ENCODE assay signal across 8 mouse cellular contexts in genomic region chr11:101657886-101658750, GRCm38 (mm10). TPM values are rescaled to one million over a fixed set of nuclear protein-coding genes. Genes with fewer than 3 reads are reported as not detected.
DNase-seq lines count a peak whose midpoint lies in the region; ATAC-seq lines count a peak whose summit lies in the region.
"Not testable (repeated sequence)": the region's sequence is repeated elsewhere in the genome, so short reads cannot be mapped to it uniquely, and the experiment has no call there.

No protein-coding gene starts in this region.

- H3K9me3 ChIP-seq in forebrain, embryonic 10.5 days; heart, embryonic 15.5 days (replicated peaks); liver, embryonic 15.5 days (replicated peaks); neural tube, embryonic 12.5 days: not testable (repeated sequence)

- not testable (repeated sequence) for H3K4me1 ChIP-seq in forebrain, embryonic 10.5 days; heart, embryonic 15.5 days (replicated peaks); neural tube, embryonic 12.5 days
- peaks cover 34% of the 10 kb centered on the region for H3K4me1 ChIP-seq in liver, embryonic 15.5 days (replicated peaks)

- H3K27ac ChIP-seq in forebrain, embryonic 10.5 days, result peak overlapping the region; percentile 98
- peak overlapping the region; percentile 92 for H3K27ac ChIP-seq in heart, embryonic 15.5 days
- peak overlapping the region; percentile 88 for H3K27ac ChIP-seq in liver, embryonic 15.5 days (replicated peaks)
- peak overlapping the region; percentile 87 for H3K27ac ChIP-seq in neural tube, embryonic 12.5 days

- ATAC-seq in heart, embryonic 15.5 days (replicated peaks; ENCODE audit: insufficient number of reproducible peaks, insufficient read depth, low FRiP score, low read depth), result peak; percentile 87
- ATAC-seq in liver, embryonic 15.5 days (ENCODE audit: insufficient read depth), result peak; percentile 91
- ATAC-seq in neural tube, embryonic 12.5 days (ENCODE audit: low FRiP score, low read depth), result peak; percentile 95

- peak overlapping the region; percentile 55; the same call in 1 of the 2 replicates for H3K9ac ChIP-seq in heart, embryonic 15.5 days
- H3K9ac ChIP-seq in liver, embryonic 15.5 days, result peak overlapping the region; percentile 50
- H3K9ac ChIP-seq in neural tube, embryonic 12.5 days, result peak overlapping the region; percentile 63

- under 1% methylated on average over 38 of the region's 40 CpGs for WGBS in forebrain, embryonic 10.5 days
- WGBS in heart, embryonic 15.5 days, result under 1% methylated on average over 38 of the region's 40 CpGs
- WGBS in liver, embryonic 15.5 days (ENCODE audit: insufficient replicate concordance), result 0% methylated on average over 38 of the region's 40 CpGs
- 1% methylated on average over 38 of the region's 40 CpGs for WGBS in neural tube, embryonic 12.5 days

- H3K27me3 ChIP-seq in forebrain, embryonic 10.5 days (ENCODE audit: poor library complexity, severe bottlenecking); heart, embryonic 15.5 days; neural tube, embryonic 12.5 days (replicated peaks): not testable (repeated sequence)
- peaks cover 15% of the 10 kb centered on the region for H3K27me3 ChIP-seq in liver, embryonic 15.5 days

- H3K4me3 ChIP-seq in forebrain, embryonic 10.5 days, result peak overlapping the region; percentile 43
- H3K4me3 ChIP-seq in heart, embryonic 15.5 days, result peak overlapping the region; percentile 34
- peak overlapping the region; percentile 29 for H3K4me3 ChIP-seq in liver, embryonic 15.5 days (replicated peaks)
- not testable (repeated sequence) for H3K4me3 ChIP-seq in neural tube, embryonic 12.5 days

- H3K36me3 ChIP-seq in forebrain, embryonic 10.5 days (replicated peaks); heart, embryonic 15.5 days; liver, embryonic 15.5 days (replicated peaks); neural tube, embryonic 12.5 days: not testable (repeated sequence)

- peak; percentile 78 to 80 for DNase-seq in CD8-positive naive resting alpha-beta T cell, adult 2 months (ENCODE audit: low read depth in 2 of 2, low spot score in 2 of 2)
- peak; percentile 84 for DNase-seq in c-Kit-positive CD71-negative TER-119-negative erythroid progenitor cells, embryonic 14.5 days (ENCODE audit: low read depth)
- peak; percentile 84 for DNase-seq in forebrain, embryonic 10.5 days (ENCODE audit: extremely low spot score, low spot score)
- peak; percentile 87 to 88 for DNase-seq in kidney, postnatal 25 days
- DNase-seq in telencephalon, adult 2 months (ENCODE audit: low read depth, low spot score), result peak; percentile 96

- H3K4me2 ChIP-seq in heart, embryonic 15.5 days, result peak overlapping the region; percentile 56
- peak overlapping the region; percentile 59 for H3K4me2 ChIP-seq in liver, embryonic 15.5 days
- H3K4me2 ChIP-seq in neural tube, embryonic 12.5 days (replicated peaks), result peak overlapping the region; percentile 54

RNA-seq across cellular contexts. Expression of gene Arl4d, which starts 7.2 kb away (rescaled TPM):
- polyA plus RNA-seq in forebrain, embryonic 10.5 days (2016; fragmentation: Nextera tagmentation; extraction: Ambion mirVana), result 2.4 and 3.1 TPM in 2 replicates
- 6.1 and 7.2 TPM in 2 replicates for polyA plus RNA-seq in heart, embryonic 15.5 days (2015; fragmentation: Nextera tagmentation; extraction: Ambion mirVana)
- polyA plus RNA-seq in liver, embryonic 15.5 days (2015; fragmentation: Nextera tagmentation; extraction: Ambion mirVana), result 0.82 and 0.94 TPM in 2 replicates
- 23.1 and 24.7 TPM in 2 replicates for polyA plus RNA-seq in neural tube, embryonic 12.5 days (2016; fragmentation: Nextera tagmentation; extraction: Ambion mirVana)

RNA-seq across cellular contexts. Expression of gene Rdm1, which starts 31.1 kb away (rescaled TPM):
- 30.7 and 33.9 TPM in 2 replicates for polyA plus RNA-seq in forebrain, embryonic 10.5 days (2016; fragmentation: Nextera tagmentation; extraction: Ambion mirVana)
- 45.6 and 46.4 TPM in 2 replicates for polyA plus RNA-seq in heart, embryonic 15.5 days (2015; fragmentation: Nextera tagmentation; extraction: Ambion mirVana)
- 10.7 and 12.1 TPM in 2 replicates for polyA plus RNA-seq in liver, embryonic 15.5 days (2015; fragmentation: Nextera tagmentation; extraction: Ambion mirVana)
- polyA plus RNA-seq in neural tube, embryonic 12.5 days (2016; fragmentation: Nextera tagmentation; extraction: Ambion mirVana), result 28.3 and 35.0 TPM in 2 replicates

RNA-seq across cellular contexts. Expression of gene Gm11634, which starts 59.1 kb away (rescaled TPM):
- not detected in 2 replicates for polyA plus RNA-seq in forebrain, embryonic 10.5 days (2016; fragmentation: Nextera tagmentation; extraction: Ambion mirVana)
- polyA plus RNA-seq in heart, embryonic 15.5 days (2015; fragmentation: Nextera tagmentation; extraction: Ambion mirVana), result not detected in 2 replicates
- 0.16 TPM in 1 of 2 replicates, not detected in the other for polyA plus RNA-seq in liver, embryonic 15.5 days (2015; fragmentation: Nextera tagmentation; extraction: Ambion mirVana)
- polyA plus RNA-seq in neural tube, embryonic 12.5 days (2016; fragmentation: Nextera tagmentation; extraction: Ambion mirVana), result not detected in 2 replicates
